Mouse (Mus musculus) mature B cell (primary cell): ENCODE data around the gene Rcc2.

Experiments
- in situ Hi-C: fragments of 300-500 bp; cut with MboI; formaldehyde crosslinking; loops from 2 replicates; pipeline ENCODE4 v1.14.3; 2019

The Rcc2 gene

DNA sequence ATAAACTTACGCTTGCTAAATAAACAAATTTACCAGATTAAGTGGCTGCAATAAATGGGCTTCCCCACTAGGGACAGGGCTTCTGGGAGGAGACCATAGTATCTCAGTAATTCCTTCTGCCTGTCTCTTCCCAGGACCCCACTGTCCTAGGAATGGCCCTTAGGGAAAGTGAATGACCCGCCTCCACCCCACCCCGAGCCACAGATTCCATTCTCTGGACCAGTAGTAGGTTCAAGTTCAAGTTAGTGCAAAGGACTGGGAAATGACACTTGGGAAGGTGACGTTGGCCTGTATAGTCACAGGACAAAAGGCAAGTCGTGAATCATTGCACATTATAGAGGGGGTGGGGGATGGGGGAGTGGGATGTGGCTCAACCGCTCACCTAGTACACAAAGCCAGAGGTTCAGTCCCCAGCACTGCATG, 15.4 kb upstream of the Rcc2 start:
- in situ Hi-C loops: no loop called here

DNA sequence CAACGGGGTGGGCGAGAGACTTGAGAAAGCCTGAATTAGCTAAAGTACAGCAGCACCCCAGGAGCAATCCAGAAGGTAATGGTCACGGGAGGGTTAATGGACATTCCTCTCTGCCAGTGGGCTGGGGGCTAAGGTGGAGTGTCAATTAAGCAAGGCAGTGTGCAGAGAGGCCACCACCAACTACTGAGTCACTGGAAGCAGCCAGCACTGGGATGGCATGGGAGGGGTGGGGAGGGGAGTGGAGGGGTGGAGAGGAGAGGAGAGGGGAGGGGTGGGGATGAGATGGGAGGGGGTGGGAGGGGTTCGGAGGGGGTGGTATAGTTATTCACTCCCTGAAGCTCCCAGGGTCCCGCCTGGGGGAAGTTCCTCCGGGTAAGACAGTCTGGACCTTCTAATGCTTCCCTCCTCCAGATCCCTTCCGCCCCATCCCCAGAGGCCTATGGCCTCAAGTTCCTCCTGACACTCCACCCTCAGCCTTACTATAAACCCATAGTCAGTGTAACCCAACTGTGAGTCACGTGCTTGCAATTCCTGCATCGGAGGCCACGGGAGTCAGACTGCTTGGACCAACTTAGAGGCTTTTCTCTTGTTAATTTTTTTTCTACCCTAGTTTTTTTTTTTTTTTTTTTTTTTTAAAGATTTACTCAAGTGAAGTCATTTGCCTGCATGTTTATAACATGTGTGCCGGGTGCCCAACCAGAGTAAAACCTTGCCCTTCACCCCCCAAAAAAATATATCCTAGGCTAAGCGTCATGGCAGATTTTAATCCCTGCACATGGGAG, 12.1 kb upstream of the Rcc2 start:
- in situ Hi-C loops: no loop called here

GRCm38 (mm10) chr4:140688826-140689425, 11.4 kb upstream of the Rcc2 start:
- in situ Hi-C loops: no loop called here

DNA sequence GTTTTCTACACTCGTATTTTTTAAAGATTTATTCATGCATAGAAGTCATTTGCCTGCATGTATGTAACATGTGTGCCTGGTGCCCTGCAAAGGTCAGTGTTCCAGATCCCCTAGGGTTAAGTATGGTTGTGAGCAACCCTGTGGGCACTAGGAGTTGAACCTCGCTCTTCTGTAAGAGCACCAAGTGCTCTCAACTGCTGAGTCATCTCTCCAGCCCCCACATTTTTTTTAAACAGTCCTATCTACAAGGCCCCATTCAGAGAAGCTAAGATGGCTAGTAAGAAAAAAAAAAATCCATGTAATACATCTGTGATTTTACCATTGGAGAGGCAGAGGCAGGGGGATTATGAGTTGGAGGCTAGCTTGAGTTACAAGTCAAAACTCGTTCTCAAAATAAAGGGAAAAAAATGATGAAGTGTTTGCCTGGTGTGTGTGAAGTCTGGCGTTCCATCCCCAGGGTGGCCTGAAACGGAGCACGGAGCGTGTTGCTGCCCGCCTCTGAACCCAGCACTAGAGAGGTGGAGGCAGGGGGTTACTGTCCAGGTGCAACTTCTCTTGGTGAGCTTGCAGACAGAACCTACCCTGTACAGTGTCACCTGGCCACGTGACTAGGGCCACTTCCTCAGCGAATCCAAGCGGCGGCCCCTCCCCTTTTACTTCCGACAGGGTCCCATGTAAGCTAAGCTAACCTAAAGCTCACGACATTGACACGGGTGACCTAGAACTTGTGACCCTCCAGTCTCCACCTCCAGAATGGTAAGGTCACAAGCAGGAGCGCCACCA, 10.3 kb upstream of the Rcc2 start:
- in situ Hi-C loops: no loop called here

GRCm38 (mm10) chr4:140691481-140691880, 8.9 kb upstream of the Rcc2 start:
- in situ Hi-C loops: no loop called here

GRCm38 (mm10) chr4:140693513-140693912, 6.8 kb upstream of the Rcc2 start:
- in situ Hi-C loops: no loop called here

DNA sequence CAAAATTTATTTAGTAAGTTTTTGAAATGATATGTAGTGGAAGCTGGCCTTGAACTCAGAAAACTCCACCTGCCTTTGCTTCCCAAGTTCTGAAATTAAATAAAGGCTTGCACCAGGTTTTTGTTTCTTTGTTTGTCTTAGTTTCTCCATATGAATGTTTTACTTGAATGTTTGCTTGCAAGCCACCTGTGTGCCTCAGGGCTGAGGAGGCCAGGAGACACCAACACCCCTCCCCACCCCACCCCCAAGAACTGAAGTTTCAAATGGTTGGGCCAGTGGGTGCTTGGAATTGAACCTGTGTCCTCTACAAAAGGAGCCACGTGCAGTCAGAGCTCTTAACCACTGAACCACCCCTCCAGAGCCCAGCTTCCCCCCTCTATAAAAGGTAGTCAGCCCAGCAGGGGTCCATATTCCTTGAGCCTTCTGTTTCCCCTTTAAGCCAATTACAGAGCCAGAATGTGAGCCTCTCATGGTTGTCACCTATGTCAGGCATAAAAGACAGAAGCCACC, 5.7 kb upstream of the Rcc2 start:
- in situ Hi-C loops: no loop called here

- in situ Hi-C loops: no loop called here
These were observed 5.2 kb upstream of the Rcc2 start for GRCm38 (mm10) chr4:140695146-140695545.

DNA sequence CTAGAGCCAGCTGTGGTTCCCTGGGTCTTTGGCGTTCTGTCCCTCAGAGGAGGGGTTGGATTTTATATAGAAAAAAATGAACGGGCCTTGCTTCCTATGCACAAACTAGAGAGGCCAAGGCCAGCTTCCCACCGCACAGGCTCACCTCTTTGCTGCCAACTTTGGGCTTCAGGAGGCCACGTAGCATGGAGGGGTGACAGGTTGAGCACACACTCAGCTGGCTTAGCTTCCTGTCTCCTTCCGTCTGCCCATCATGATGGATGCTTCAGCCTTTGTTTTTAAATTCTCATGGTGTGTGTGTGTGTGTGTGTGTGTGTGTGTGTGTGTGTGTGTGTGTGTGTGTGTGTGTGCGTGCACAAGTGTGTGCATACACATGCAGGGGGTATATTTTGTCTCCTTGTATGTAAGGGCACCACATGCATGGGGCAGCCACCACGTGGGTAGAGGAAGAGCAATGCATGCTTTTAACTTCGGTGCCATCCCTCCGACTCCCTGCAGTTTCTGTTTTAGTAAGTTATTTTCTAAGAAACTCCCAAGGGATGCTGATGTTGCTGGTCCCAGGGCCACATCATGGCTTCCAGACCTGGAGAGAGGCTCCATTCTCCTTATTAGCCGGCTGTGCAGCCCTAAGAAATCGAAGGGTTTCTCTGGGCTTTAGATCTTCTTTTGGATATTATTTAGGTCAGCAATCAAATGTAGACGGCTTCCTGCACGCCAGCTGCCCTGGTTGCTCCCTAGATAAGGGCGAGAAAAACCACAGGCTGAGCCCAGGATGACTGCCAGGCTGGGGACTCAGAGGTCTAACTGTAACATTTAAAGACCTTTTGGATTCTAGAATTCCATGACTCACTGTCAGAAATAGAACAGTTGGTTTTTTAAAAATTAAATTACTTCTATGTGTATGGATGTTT, 4.4 kb upstream of the Rcc2 start:
- in situ Hi-C loops: no loop called here

- in situ Hi-C loops: no loop called here
These were observed 757 bp upstream of the Rcc2 start for GRCm38 (mm10) chr4:140699441-140700127.

GRCm38 (mm10) chr4:140701049-140701715, 841 bp downstream of the Rcc2 start:
- in situ Hi-C loops: no loop called here

- in situ Hi-C loops: no loop called here
These were observed 1.6 kb downstream of the Rcc2 start for GRCm38 (mm10) chr4:140701716-140702561.

- in situ Hi-C loops: no loop called here
These were observed 2.4 kb downstream of the Rcc2 start for GRCm38 (mm10) chr4:140702611-140703327.

DNA sequence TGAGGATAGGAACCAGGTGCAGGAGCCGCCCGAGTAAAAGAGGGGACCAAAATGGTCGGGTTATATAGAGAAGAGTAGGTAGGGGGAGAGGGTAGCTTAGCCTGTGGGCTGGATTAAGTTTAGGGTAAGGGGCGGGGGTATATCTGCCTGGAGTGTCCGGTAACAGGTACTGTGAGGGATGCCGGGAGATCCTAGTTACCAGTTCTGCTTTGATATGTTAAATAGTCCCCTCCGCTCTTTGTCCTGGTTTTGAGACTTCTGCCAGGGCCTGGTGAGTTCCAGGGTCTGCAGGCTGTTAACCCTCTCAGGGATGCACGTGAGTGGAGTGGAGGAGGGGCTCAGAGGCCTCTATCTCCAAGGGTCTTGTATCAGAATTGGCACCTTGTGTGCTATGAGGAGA, 3.3 kb downstream of the Rcc2 start:
- in situ Hi-C loops: no loop called here

GRCm38 (mm10) chr4:140704166-140704565, 3.8 kb downstream of the Rcc2 start:
- in situ Hi-C loops: no loop called here

DNA sequence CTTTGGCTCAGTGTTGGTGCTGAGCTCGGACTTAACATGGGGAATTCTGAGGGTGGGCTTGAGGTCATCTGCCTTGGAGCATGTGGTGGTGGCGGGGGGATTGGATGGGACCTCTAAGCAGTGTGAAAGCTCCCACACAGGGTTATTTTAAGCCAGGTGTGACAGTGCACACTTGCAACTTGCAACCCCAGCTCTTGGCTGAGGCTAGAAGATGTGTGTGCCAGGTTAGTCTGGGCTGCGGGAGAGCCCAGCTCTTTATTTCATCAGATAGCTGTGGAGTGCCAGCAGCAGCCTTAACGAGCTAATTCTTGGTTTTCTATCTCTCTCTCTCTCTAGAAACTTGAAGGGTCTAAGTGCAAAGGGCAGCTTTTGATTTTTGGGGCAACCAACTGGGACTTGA, 7.3 kb downstream of the Rcc2 start:
- in situ Hi-C loops: no loop called here

GRCm38 (mm10) chr4:140708297-140708927, 8.1 kb downstream of the Rcc2 start:
- in situ Hi-C loops: no loop called here

GRCm38 (mm10) chr4:140709111-140709510, 8.8 kb downstream of the Rcc2 start:
- in situ Hi-C loops: no loop called here
